Mouse (Mus musculus) cerebral cortex, adult 2 months (tissue): ENCODE data around the gene Slc4a11.

Experiments
- WGBS: fragments of 180-500 bp; shearing (Covaris S2); methylation state at CpG from one replicate; pipeline ENCODE4 v1.1.7; 2018; 5-methylcytosine and 5-hydroxymethylcytosine counted together

Slc4a11 gene

DNA sequence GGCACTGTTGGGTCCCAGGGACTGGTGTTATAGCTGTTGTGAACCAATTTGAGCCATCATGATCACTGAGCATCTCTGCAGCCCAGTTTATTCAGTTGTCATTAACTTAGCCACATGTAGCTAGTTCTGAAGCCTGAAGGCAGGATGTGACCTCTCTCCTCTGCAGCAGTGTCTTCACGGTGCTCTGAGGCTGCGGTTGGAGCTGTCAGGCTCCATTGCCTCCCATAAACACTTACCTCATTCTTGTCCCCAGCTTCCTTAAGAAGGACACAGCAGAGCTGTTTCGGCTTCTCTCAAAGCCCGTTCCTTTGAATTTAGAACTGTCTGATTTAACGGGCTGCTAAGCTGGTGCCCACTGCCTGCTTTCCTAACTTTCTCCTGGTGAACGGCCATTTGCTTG lies 17.4 kb downstream of the Slc4a11 start:
- 91% methylated on average over 6 of the region's 6 CpGs for WGBS

- 70% methylated on average over 12 of the region's 12 CpGs for WGBS
Measured at GRCm38 (mm10) chr2:130679154-130679553, 18.2 kb downstream of the Slc4a11 start.

DNA sequence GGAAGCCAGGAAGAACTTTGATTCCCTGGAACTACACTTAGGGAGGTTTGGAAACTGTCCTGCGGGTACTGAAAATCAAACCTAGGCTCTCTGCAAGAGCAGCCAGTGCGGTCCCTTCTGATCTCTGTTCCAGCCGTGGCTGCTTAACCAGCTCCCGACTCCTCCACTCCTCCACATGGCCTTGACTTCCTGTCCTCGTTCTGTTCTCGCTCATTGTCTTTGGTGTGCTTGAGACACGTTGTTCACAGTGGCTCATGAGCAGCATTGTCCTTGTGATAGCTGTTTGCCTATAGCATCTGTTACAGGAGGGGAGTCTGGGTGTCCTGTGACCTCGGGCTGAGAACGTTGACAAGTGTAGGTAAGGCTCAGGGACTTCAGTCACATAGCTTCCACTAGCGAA lies 20.1 kb downstream of the Slc4a11 start:
- 87% methylated on average over 10 of the region's 10 CpGs for WGBS

DNA sequence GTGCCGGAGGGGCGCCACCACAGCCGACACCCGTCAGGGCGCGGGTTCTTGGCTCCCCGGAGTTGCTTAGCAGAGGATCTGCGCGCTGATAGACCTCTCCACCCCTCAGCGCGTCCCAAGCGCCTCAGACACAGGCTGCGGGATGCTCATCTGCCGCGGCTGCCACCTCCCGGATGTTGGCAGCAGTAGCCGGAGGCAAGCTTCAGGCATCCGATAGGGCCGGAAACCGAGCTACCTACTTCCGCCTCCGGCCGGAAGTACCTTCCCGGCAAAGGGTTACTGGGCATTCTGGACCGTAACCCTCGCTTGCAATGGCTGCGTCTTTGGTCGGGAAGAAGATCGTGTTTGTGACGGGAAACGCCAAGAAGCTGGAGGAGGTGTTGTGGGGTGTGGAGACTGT lies 29.8 kb downstream of the Slc4a11 start, which contains the start of gene Itpa:
TSS of gene Itpa (plus strand) at position 52 of the 400 bp plus-strand sequence.
- WGBS, result under 1% methylated on average over 31 of the region's 31 CpGs

GRCm38 (mm10) chr2:130664102-130664701 lies 33.1 kb downstream of the Slc4a11 start, which contains the start of gene Ddrgk1:
TSS of gene Ddrgk1 (minus strand) at chr2:130664659.
- under 1% methylated on average over 40 of the region's 40 CpGs for WGBS

DNA sequence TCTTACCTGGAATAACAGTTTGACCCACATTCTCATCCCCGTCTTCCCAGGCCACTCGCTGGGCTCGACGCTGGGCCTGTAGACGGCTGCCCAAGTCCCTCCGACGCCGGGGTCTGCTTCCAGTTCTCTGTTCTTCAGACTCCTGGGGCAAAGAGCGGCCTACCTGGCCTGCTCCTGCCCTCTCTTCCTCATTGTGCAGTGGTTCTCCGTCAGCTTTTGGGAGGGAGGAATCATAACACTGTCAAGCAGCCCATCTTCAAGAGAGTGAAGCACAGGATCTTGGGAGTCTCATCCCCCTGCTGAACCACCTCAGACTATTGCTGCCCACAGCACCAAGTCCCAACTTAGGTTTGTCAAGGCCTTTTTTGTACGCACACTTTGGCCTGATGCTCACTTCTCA lies 34.0 kb downstream of the Slc4a11 start:
- WGBS, result 85% methylated on average over 11 of the region's 11 CpGs

GRCm38 (mm10) chr2:130658530-130658929 lies 38.8 kb downstream of the Slc4a11 start:
- 72% methylated on average over 10 of the region's 10 CpGs for WGBS

DNA sequence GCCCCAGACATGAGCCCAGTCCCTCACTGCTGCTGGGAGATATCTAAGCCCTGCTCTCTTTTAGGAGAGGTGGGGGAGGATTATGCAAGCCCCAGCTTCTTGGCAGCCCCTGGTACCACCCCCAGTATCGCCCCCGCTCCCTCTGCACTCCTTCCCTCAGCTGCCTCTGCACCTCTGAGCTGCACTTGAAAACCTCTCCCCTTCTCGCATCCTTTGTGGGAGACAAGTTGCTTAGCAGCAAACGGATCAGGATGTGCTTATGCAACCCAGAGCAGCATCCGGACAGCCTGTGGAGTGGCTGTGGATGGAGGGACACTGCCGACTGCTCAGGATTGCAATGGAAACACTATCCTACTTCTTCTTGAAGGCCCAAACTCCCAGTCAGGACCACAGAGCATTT lies 39.8 kb downstream of the Slc4a11 start:
- WGBS, result 48% methylated on average over 6 of the region's 6 CpGs

- 52% methylated on average over 9 of the region's 9 CpGs for WGBS
Measured at GRCm38 (mm10) chr2:130656536-130656935, 40.8 kb downstream of the Slc4a11 start.

DNA sequence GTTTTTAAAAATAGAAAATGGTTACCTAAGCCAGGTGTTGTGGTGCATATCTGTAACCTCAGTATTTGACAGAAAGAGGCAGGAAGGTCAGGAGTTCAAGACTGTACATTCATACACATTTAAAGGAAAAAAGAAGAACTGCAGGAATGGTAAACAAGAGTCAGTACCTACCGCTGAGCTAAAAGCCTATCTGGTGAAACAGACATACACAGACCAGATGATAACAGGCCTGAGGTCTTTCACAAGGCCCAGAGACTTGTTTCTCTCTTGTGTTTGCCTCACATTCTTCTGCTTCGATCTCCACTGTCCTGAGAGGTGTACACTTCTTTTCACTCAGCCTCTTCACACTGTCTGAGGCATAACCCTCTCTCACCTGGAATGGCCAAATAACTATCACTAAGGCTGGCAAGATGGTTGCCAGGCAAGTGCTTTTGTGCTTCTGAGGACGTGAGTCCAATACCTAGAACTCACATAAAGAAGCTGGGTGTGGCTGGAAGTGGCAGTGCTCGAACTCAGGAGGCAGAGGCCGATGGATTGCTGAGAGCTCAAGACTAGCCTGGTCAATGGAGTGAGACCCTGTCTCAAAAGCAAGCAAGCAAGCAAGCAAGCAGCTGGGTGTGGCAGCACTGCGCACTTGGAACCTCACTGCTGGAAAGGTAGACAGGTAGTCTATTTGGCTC lies 41.5 kb downstream of the Slc4a11 start:
- WGBS, result 91% methylated on average over 6 of the region's 6 CpGs

- WGBS, result 90% methylated on average over 1 of the region's 1 CpGs
Measured at GRCm38 (mm10) chr2:130653760-130654159, 43.6 kb downstream of the Slc4a11 start.

GRCm38 (mm10) chr2:130653303-130653702 lies 44.0 kb downstream of the Slc4a11 start:
- WGBS, result 76% methylated on average over 2 of the region's 2 CpGs

GRCm38 (mm10) chr2:130649028-130649427 lies 48.3 kb downstream of the Slc4a11 start:
- WGBS, result 80% methylated on average over 6 of the region's 6 CpGs

- 77% methylated on average over 4 of the region's 4 CpGs for WGBS
Measured at GRCm38 (mm10) chr2:130645198-130645597, 52.1 kb downstream of the Slc4a11 start.

GRCm38 (mm10) chr2:130642684-130643369 lies 54.5 kb downstream of the Slc4a11 start, which contains the start of gene Lzts3:
TSS of gene Lzts3 (minus strand) at chr2:130642803.
- WGBS, result 3% methylated on average over 39 of the region's 40 CpGs

DNA sequence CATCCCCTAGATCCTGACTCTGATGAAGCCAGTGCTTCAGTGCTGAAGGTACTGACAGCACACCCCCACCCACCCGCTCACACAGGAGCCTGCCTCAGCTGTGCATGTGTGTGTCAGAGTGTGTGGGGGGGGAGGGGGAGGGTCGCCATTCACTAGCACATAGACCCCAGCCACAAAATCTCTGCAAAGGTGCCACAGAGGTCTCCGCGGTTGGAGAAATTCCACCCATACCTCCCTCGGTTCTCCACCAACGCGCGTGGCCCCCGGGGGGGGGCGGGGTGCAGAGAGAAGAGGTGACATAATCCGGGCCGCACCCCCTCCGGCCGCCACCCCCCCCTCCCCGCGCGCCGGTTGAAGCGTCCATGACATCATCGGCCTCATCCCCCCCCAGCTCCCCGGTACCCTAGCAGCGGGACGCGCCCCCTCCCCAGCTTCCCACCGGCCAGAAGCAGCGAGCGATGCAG lies 55.1 kb downstream of the Slc4a11 start:
- WGBS, result 1% methylated on average over 26 of the region's 27 CpGs

DNA sequence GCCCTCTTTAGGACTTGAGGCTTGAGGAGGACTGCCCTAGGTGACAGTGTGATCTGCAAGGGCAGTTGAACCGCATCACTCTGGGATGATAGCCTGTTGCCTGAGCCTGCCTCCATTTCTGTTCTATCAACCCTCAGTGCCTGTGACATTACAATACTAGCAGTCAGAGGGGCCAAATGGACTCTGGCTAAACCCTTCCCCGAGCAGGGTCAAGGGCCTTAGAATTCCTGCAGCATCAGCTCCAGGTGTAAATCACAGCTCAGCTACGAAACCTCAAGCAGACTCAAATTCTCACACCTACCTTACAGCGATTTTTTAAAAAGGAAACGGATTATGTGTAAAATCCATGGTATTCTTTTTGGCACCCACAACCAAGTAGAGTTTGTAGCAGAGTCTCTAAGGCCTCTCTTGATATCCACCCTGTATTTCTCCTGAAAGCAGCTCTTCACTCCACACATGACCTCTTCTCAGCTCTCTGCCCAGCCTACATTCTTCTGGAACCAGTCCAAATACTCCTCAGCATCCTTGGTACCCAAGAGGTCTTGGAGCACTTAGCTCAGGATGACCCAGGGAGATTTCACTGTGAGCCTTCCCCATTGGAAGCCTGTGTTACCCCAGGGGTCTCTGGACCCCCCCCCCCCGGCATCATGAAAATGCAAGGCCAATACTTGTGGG lies 55.8 kb downstream of the Slc4a11 start:
- WGBS, result 48% methylated on average over 6 of the region's 6 CpGs

- WGBS, result 56% methylated on average over 6 of the region's 6 CpGs
Measured at GRCm38 (mm10) chr2:130639276-130639675, 58.0 kb downstream of the Slc4a11 start.

DNA sequence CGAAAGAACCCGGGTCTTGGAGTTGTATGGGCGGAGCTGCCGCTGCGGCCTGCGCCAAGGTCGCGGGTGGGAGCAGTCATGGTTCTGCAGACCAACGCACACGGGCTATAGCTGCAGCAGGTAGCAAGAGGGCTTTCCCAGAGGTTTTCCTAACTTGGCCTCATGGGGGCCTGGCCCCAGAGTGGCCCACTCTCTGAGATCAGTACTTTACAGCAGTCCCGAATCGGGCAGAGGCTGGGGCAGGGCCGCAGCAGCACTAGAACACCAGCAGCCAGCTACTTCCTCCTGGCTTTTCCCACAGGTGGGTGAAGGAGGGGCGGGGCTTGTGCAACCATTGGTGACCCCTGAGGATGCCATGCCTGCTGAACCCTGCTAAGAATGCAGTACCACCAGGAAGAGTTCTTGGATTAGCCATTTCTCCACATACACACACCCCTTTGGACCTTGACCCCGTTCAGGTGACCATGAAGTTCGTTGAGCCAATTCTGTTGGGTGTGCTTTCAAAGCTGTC lies 59.2 kb downstream of the Slc4a11 start:
- WGBS, result 57% methylated on average over 16 of the region's 16 CpGs

DNA sequence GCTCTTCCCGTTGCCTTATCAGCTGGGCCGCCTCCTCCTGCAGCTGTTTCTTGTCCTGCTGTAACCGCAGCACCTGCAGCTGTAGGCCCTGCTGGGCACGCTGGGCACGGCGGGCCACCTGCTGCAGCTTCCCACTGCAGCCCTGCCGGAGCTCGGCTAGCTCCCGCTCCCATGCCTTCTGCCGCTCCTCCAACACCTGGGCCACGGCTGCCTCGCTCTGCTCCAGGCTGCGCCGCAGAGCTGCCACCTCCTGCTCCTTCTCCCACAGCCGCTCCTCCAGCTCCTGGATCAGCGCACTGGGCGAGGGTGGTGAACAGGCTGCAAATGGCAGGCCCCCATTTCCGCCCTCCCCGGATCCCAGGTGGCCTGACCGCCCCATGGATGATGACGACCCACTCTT lies 61.5 kb downstream of the Slc4a11 start:
- 46% methylated on average over 21 of the region's 21 CpGs for WGBS

GRCm38 (mm10) chr2:130634739-130635411 lies 62.4 kb downstream of the Slc4a11 start:
- 37% methylated on average over 38 of the region's 38 CpGs for WGBS
